Mouse (Mus musculus) thymus, postnatal 4 days (tissue): ENCODE data around the gene Tas2r129.
"Not testable (repeated sequence)": the region's sequence is repeated elsewhere in the genome, so short reads cannot be mapped to it uniquely, and the experiment has no call there.

Experiments used
- DNase-seq: peaks from one replicate; pipeline ENCODE4 v3.0.0; 2021

Tas2r129 gene

DNA sequence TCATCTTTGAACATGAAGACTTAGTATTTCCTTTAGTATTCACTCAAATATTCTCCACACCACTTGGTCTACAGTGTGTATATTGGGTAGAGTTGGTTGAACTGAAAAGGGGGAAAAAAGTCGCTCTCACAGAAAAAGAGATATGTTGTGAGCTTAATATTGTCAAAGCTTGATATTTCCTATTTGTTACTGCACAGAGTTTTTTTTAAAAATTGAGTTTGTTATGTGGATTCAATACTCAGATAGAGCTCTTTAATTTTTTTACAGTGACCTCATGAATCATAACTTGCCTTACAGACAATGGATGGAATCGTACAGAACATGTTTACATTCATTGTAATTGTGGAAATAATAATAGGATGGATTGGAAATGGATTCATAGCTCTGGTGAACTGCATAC is at the start of gene Tas2r129:
TSS of gene Tas2r129 (plus strand) at position 301 of the 400 bp plus-strand sequence.
- DNase-seq, result no peak

DNA sequence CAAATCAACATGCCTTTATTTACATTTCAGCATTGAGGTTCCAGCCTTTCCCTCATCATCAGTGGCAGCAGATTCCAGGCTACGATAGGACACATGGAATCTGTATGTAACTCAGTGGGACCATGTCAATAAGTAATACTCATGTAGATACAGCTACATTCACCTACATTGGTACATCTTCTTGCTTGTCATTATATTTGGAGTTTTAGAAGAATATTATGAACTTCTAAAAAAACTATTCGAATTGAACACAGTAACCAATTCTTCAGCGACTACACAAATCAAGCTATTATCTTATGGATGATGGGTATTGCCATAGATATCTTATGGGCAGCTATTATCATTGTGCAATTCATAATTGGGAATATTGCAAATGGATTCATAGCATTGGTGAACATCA is 41.6 kb upstream of the Tas2r129 start, which contains the start of gene Tas2r125:
TSS of gene Tas2r125 (plus strand) at position 301 of the 400 bp plus-strand sequence.
- DNase-seq, result no peak

DNA sequence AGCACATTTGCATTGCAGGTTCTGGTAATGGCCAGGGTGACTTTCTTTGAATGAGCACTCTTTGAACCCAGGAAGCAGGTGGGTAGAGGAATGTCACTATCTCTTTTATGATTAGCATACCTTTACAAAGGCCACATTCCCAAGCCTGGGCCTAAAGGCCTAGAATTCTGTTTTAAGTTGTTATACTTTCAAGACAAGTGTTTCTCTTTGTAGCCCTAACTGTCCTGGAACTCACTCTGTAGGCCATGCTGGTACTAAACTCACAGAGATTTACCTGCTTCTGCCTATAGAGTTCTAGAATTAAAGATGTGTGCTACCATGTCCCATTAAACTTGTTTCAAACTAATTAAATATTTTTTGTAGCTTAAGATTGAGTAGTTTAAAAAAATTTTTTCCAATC is 9.5 kb upstream of the Tas2r129 start:
- DNase-seq, result not testable (repeated sequence)

DNA sequence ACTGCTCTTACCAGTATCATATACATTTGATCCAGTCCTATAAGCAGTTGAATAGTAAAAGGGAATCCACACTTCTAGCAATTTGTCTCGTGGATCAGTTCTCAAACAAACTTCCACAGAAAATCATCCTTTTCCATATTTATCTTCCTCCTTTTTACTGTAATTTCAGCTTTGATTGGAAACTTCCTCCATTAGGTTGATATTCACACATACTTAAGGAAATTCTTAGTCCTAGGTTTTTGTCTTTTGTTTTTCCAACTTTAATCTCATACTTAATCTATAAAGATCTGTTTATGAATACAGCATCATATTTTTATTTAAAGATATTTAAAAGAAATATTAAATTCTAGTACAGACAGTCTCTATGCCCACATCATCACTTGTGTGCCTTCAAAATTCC is 6.9 kb downstream of the Tas2r129 start, which contains the start of gene Tas2r131:
TSS of gene Tas2r131 (minus strand) at position 101 of the 400 bp plus-strand sequence.
- DNase-seq, result no peak

DNA sequence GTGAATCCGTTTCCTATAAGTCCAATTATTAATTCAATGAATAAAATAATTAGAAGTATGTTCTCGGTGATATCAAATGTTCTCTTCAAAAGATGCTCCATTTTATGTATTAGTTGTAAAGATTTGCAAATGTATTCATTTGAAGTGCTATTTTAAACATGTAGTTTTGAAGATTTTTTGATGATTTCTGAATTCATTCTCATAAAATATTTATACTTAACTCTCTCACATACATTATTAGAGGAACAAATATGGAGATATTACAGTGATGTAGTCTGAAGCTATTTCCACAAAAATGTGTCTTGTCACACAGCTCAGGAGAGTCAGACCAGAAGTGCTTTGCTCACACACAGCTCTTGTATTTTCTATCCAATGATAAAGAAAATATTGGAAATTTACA is 30.0 kb downstream of the Tas2r129 start, which contains the start of gene Tas2r109:
TSS of gene Tas2r109 (minus strand) at position 101 of the 400 bp plus-strand sequence.
- no peak for DNase-seq
